Mouse (Mus musculus): ENCODE measurements around the gene Atp6v1e2. TPM values are rescaled to one million over a fixed set of nuclear protein-coding genes. Genes with fewer than 3 reads are reported as not detected.

Gene Atp6v1e2
- polyA plus RNA-seq, 1 experiment from 2014 or later, result not detected

GRCm38 (mm10) chr17:86917048-86917447 lies 30.6 kb downstream of the Atp6v1e2 start, which contains the start of gene Tmem247:
TSS of gene Tmem247 (plus strand) at chr17:86917348.
- H3K4me1 ChIP-seq (ENCODE audit: control insufficient read depth, insufficient read depth, low read length), result no peaks in the 10 kb centered on the region
- H3K27ac ChIP-seq (replicated peaks; ENCODE audit: low read depth, low read length), result no peak within 1 kb of the TSS
- WGBS, result 93% methylated on average over 10 of the region's 10 CpGs
- DNase-seq (no peak), ATAC-seq (ENCODE audit: low FRiP score, low TSS enrichment) (no peak)
- H3K4me2 ChIP-seq (ENCODE audit: low read length), result no peak within 1 kb of the TSS
- no peak within 1 kb of the TSS for H3K9ac ChIP-seq (replicated peaks; ENCODE audit: low read length)
- H3K9me3 ChIP-seq (ENCODE audit: control insufficient read depth, low read length), result no peaks in the 10 kb centered on the region
- no peaks in the 10 kb centered on the region for H3K27me3 ChIP-seq (ENCODE audit: control insufficient read depth, insufficient read depth, low read length)
- no peak within 1 kb of the TSS for H3K4me3 ChIP-seq (replicated peaks; ENCODE audit: low read depth, low read length)
- no peaks in the 10 kb centered on the region for H3K36me3 ChIP-seq (ENCODE audit: control insufficient read depth, insufficient read depth, low read length)

GRCm38 (mm10) chr17:86915540-86915939 lies 32.2 kb downstream of the Atp6v1e2 start:
- Histone ChIP-seq H3K36me3 (ENCODE audit: control insufficient read depth, insufficient read depth, low read length) (no peaks in the 10 kb centered on the region), H3K27ac (replicated peaks; ENCODE audit: low read depth, low read length) (no peak overlapping the region), H3K27me3 (ENCODE audit: control insufficient read depth, insufficient read depth, low read length) (no peaks in the 10 kb centered on the region), H3K9ac (replicated peaks; ENCODE audit: low read length) (no peak overlapping the region), H3K4me2 (ENCODE audit: low read length) (no peak overlapping the region), H3K9me3 (ENCODE audit: control insufficient read depth, low read length) (no peaks in the 10 kb centered on the region), H3K4me3 (replicated peaks; ENCODE audit: low read depth, low read length) (no peak overlapping the region), H3K4me1 (ENCODE audit: control insufficient read depth, insufficient read depth, low read length) (no peaks in the 10 kb centered on the region)
- WGBS, result 79% methylated on average over 4 of the region's 4 CpGs
- ATAC-seq (ENCODE audit: low FRiP score, low TSS enrichment) (no peak), DNase-seq (no peak)

GRCm38 (mm10) chr17:86913003-86913607 lies 34.6 kb downstream of the Atp6v1e2 start:
- WGBS, result 81% methylated on average over 7 of the region's 7 CpGs
- Histone ChIP-seq H3K4me3 (replicated peaks; ENCODE audit: low read depth, low read length) (no peak overlapping the region), H3K4me1 (ENCODE audit: control insufficient read depth, insufficient read depth, low read length) (no peaks in the 10 kb centered on the region), H3K9me3 (ENCODE audit: control insufficient read depth, low read length) (no peaks in the 10 kb centered on the region), H3K36me3 (ENCODE audit: control insufficient read depth, insufficient read depth, low read length) (no peaks in the 10 kb centered on the region), H3K4me2 (ENCODE audit: low read length) (no peak overlapping the region), H3K27me3 (ENCODE audit: control insufficient read depth, insufficient read depth, low read length) (no peaks in the 10 kb centered on the region), H3K9ac (replicated peaks; ENCODE audit: low read length) (no peak overlapping the region), H3K27ac (replicated peaks; ENCODE audit: low read depth, low read length) (no peak overlapping the region)
- ATAC-seq (ENCODE audit: low FRiP score, low TSS enrichment), result no peak
- no peak for DNase-seq

- Histone ChIP-seq H3K27me3 (ENCODE audit: control insufficient read depth, insufficient read depth, low read length) (no peaks in the 10 kb centered on the region), H3K9ac (replicated peaks; ENCODE audit: low read length) (no peak overlapping the region), H3K4me2 (ENCODE audit: low read length) (no peak overlapping the region), H3K4me3 (replicated peaks; ENCODE audit: low read depth, low read length) (no peak overlapping the region), H3K4me1 (ENCODE audit: control insufficient read depth, insufficient read depth, low read length) (no peaks in the 10 kb centered on the region), H3K9me3 (ENCODE audit: control insufficient read depth, low read length) (no peaks in the 10 kb centered on the region), H3K36me3 (ENCODE audit: control insufficient read depth, insufficient read depth, low read length) (no peaks in the 10 kb centered on the region), H3K27ac (replicated peaks; ENCODE audit: low read depth, low read length) (no peak overlapping the region)
- 68% methylated on average over 5 of the region's 5 CpGs for WGBS
- no peak for ATAC-seq (ENCODE audit: low FRiP score, low TSS enrichment)
- no peak for DNase-seq
Observed at GRCm38 (mm10) chr17:86911261-86911660, 36.4 kb downstream of the Atp6v1e2 start.

- H3K9ac ChIP-seq (replicated peaks; ENCODE audit: low read length), result no peak overlapping the region
- ATAC-seq (ENCODE audit: low FRiP score, low TSS enrichment), result 0 out of 2 replicates have a peak, but pooled peaks have one; percentile 23
- H3K27ac ChIP-seq (replicated peaks; ENCODE audit: low read depth, low read length), result no peak overlapping the region
- peak; percentile 76 for DNase-seq
- H3K4me2 ChIP-seq (ENCODE audit: low read length), result no peak overlapping the region
- no peaks in the 10 kb centered on the region for H3K27me3 ChIP-seq (ENCODE audit: control insufficient read depth, insufficient read depth, low read length)
- H3K4me1 ChIP-seq (ENCODE audit: control insufficient read depth, insufficient read depth, low read length), result peaks cover 3% of the 10 kb centered on the region; the same call in 1 of the 2 replicates
- 70% methylated on average over 14 of the region's 14 CpGs for WGBS
- H3K9me3 ChIP-seq (ENCODE audit: control insufficient read depth, low read length), result no peaks in the 10 kb centered on the region
- H3K4me3 ChIP-seq (replicated peaks; ENCODE audit: low read depth, low read length), result no peak overlapping the region
- H3K36me3 ChIP-seq (ENCODE audit: control insufficient read depth, insufficient read depth, low read length), result no peaks in the 10 kb centered on the region
Observed at GRCm38 (mm10) chr17:86909733-86910495, 37.8 kb downstream of the Atp6v1e2 start.

GRCm38 (mm10) chr17:86908316-86908715 lies 39.4 kb downstream of the Atp6v1e2 start:
- Histone ChIP-seq H3K36me3 (ENCODE audit: control insufficient read depth, insufficient read depth, low read length) (no peaks in the 10 kb centered on the region), H3K4me2 (ENCODE audit: low read length) (no peak overlapping the region), H3K27ac (replicated peaks; ENCODE audit: low read depth, low read length) (no peak overlapping the region), H3K27me3 (ENCODE audit: control insufficient read depth, insufficient read depth, low read length) (0 out of 2 replicates have a peak, but pooled peaks cover 2% of the 10 kb centered on the region), H3K4me1 (ENCODE audit: control insufficient read depth, insufficient read depth, low read length) (peaks cover 9% of the 10 kb centered on the region; the same call in 1 of the 2 replicates), H3K9ac (replicated peaks; ENCODE audit: low read length) (no peak overlapping the region), H3K9me3 (ENCODE audit: control insufficient read depth, low read length) (no peaks in the 10 kb centered on the region), H3K4me3 (replicated peaks; ENCODE audit: low read depth, low read length) (no peak overlapping the region)
- no peak for ATAC-seq (ENCODE audit: low FRiP score, low TSS enrichment)
- 65% methylated on average over 8 of the region's 8 CpGs for WGBS
- no peak for DNase-seq

GRCm38 (mm10) chr17:86907092-86907491 lies 40.6 kb downstream of the Atp6v1e2 start:
- Histone ChIP-seq H3K4me3 (replicated peaks; ENCODE audit: low read depth, low read length) (no peak overlapping the region), H3K9me3 (ENCODE audit: control insufficient read depth, low read length) (no peaks in the 10 kb centered on the region), H3K9ac (replicated peaks; ENCODE audit: low read length) (no peak overlapping the region), H3K27ac (replicated peaks; ENCODE audit: low read depth, low read length) (no peak overlapping the region), H3K4me1 (ENCODE audit: control insufficient read depth, insufficient read depth, low read length) (peaks cover 9% of the 10 kb centered on the region; the same call in 1 of the 2 replicates), H3K27me3 (ENCODE audit: control insufficient read depth, insufficient read depth, low read length) (0 out of 2 replicates have a peak, but pooled peaks cover 3% of the 10 kb centered on the region), H3K36me3 (ENCODE audit: control insufficient read depth, insufficient read depth, low read length) (no peaks in the 10 kb centered on the region), H3K4me2 (ENCODE audit: low read length) (no peak overlapping the region)
- ATAC-seq (ENCODE audit: low FRiP score, low TSS enrichment) (no peak), DNase-seq (no peak)
- 80% methylated on average over 3 of the region's 3 CpGs for WGBS

- H3K9me3 ChIP-seq (ENCODE audit: control insufficient read depth, low read length), result no peaks in the 10 kb centered on the region
- H3K36me3 ChIP-seq (ENCODE audit: control insufficient read depth, insufficient read depth, low read length), result no peaks in the 10 kb centered on the region
- no peak overlapping the region for H3K4me2 ChIP-seq (ENCODE audit: low read length)
- DNase-seq (peak; percentile 16), ATAC-seq (ENCODE audit: low FRiP score, low TSS enrichment) (no peak)
- H3K9ac ChIP-seq (replicated peaks; ENCODE audit: low read length), result no peak overlapping the region
- WGBS, result 37% methylated on average over 6 of the region's 6 CpGs
- H3K4me1 ChIP-seq (ENCODE audit: control insufficient read depth, insufficient read depth, low read length), result peaks cover 9% of the 10 kb centered on the region; the same call in 1 of the 2 replicates
- no peak overlapping the region for H3K27ac ChIP-seq (replicated peaks; ENCODE audit: low read depth, low read length)
- no peak overlapping the region for H3K4me3 ChIP-seq (replicated peaks; ENCODE audit: low read depth, low read length)
- H3K27me3 ChIP-seq (ENCODE audit: control insufficient read depth, insufficient read depth, low read length), result 0 out of 2 replicates have a peak, but pooled peaks cover 3% of the 10 kb centered on the region
Observed at GRCm38 (mm10) chr17:86906601-86907000, 41.1 kb downstream of the Atp6v1e2 start.
